Mouse (Mus musculus) lung, postnatal 36 days (tissue): ENCODE data around the gene Entpd2.
"Not testable (repeated sequence)": the region's sequence is repeated elsewhere in the genome, so short reads cannot be mapped to it uniquely, and the experiment has no call there.

ENCODE experiments used
- DNase-seq: peaks from one replicate; pipeline ENCODE4 v3.0.0; 2022; ENCODE audit warnings: mixed read lengths

Entpd2 gene

DNA sequence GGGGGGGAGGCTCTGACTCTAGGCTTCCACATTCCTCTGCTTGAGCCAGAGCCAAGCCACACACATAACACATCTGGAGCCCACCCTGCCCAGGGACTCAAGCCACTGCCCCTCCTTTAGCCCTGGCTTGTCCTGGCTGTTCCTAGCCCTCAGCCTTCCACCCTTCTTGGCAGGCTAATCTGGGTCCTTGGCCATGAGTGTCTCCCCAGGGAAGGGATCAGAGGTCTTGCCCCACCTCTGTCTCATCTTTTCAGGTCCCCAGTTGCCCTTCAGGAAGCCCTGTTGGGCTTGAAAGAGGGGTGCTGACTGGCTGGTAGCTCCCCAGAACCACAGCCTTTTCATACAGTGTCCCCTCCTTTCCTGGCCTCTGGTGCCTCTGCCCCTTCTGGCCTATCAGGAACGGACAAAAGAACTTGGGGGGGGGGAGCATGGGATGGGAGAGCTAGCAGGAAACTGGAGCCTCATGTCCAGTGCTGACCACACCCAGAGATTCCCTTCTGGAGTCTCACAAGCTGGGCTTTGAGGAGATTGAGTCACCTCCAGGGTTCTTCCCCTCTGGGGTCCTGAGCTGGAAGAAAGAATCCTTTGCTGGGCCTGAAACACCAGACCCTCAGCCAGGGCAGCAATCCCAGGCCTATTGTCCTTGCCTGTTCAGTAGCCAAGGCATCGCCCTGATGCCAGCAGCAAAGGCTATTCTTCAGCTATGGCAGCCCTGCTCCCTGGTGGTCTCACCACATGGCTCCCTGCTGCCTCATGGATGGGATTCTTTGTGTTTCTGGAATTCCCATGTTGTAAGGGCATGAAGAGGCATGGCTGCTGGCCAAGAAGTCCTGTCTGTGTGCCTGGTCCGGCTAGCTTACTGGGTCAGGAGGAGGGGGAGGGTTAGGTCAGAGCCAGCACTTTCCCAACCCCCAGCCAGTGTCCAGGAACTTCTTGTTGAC, 1.1 kb upstream of the Entpd2 start:
- peak; percentile 23 for DNase-seq

DNA sequence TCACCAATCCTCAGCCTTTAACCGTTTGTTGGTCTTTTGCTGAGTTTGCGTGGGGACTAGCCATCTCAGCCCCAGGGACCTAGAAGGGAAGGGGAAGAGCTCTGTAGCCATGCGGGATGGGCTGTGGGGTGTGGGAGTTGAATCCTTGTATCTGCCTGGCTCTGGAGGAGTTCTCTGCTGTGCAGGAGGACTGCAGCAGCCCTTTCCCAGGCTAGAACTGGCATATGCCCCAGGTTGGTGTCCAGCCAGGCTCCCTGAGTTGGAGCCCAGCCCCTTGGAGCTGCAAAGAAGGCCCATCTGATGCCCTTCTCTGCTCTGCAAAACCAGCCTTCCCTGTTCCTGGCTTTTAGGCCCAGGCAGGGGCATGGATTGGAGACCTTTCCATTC, 916 bp downstream of the Entpd2 start:
- no peak for DNase-seq

DNA sequence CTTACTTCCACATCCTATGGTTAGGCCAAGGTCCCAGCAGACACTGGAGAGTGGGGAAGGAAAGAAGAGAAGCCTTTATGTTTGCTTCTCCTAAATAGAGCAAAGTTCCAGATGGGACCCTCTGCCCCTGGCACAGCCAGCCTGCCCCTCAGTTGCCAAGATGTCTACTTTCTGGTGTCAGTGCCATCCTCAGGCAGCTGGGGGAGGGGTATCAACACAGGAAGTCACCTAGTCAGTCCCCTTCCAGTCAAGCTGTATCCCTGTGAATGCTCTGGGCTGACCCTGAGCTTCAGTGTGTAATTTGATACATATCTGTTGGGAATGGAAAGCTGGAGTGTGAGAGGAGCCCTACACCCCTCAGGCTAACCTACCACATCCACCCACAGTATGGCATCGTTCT, 1.3 kb downstream of the Entpd2 start:
- no peak for DNase-seq

DNA sequence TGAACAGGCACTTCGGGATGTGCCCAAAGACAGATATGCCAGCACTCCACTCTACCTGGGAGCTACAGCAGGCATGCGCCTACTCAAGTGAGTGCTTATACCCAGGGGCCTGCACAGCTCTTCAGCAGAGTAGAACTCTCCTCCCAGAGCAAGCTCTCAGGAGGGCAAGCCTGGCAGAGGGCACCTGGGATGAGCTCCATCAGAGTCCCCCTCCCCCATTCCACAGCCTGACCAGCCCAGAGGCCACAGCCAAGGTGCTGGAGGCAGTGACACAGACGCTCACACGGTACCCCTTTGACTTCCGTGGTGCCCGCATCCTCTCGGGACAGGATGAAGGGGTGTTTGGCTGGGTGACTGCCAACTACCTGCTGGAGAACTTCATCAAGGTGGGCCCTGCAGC, 2.4 kb downstream of the Entpd2 start:
- no peak for DNase-seq

DNA sequence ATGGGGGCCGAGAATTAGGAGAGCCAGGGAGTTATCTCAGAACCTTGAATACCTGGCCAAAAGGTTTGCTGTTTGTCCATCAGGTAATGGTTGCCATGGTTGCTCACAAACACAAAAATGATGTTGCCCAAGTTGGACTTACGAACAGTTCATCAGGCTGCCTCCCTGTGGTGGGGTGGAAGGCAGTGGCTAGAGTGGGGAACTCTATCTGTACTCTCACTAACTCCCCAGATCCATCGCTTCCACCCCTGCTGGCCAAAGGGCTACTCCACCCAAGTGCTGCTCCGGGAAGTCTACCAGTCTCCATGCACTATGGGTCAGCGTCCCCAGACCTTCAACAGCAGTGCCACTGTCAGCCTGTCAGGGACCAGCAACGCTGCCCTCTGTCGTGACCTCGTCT, 3.4 kb downstream of the Entpd2 start, which contains the start of gene Npdc1:
Gene Npdc1, plus strand, starts transcription at position 301 of the 400 bp plus-strand sequence.
- DNase-seq, result no peak

DNA sequence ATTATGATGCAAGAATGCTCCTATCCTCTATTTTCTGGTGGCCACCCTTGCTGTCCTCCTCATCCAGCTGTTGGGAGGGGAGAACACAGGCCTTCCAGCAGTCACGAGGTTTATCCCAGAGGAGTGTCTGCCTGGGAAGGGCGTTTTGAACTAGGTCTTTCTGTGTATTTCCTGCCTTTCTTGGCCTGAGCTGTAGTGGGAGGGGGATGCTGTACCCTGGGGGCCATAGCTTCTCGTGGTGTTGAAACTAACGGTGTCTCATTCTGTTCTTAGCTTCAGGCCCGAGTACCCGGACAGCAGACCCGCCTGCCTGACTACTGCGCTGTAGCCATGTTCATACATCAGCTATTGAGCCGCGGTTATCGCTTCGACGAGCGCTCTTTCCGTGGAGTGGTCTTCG, 4.6 kb downstream of the Entpd2 start:
- DNase-seq, result no peak

DNA sequence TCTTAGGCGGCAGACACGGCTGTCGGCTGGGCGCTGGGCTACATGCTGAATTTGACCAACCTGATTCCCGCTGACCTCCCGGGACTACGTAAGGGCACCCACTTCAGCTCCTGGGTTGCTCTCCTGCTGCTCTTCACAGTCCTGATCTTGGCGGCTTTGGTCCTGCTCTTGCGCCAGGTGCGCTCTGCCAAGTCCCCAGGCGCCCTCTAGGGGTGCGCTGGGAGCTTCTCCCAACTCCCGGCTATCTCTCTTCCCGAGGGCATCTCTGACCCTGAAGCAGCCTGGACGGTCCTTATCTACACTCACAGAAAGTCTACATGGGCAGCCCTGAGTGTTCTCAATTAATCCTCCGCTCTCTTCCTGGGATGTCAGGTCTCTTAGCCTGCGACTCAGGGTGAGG, 5.1 kb downstream of the Entpd2 start:
- DNase-seq, result peak; percentile 80

DNA sequence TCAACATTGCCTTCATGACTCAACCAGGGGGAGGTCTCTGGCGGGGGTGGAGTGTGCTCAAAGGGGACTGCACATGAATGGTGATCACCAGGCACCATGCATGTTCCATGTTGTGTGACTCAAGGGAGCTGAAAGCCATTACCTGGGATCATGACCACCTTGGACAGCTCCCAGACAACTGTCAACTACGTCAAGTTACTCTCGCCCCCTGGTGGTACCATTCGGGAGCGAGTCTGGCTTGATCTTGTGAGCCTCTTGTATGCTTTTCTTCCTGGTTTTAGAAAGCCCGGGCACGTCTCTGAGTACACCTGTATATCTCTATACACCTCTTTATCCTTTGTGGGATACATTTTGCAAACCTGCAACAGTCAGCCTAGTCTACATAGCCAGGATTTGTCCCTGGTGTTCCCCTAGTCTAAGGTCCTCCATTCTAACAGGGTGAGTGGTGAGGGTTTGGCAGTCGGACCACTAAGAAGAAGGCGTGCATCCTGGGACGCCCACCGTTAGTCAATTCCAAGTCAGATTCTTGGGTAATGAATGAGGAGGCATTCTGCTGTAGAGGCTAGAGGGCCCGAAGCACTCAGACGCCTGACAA, 6.8 kb downstream of the Entpd2 start:
- DNase-seq, result peak; percentile 92

DNA sequence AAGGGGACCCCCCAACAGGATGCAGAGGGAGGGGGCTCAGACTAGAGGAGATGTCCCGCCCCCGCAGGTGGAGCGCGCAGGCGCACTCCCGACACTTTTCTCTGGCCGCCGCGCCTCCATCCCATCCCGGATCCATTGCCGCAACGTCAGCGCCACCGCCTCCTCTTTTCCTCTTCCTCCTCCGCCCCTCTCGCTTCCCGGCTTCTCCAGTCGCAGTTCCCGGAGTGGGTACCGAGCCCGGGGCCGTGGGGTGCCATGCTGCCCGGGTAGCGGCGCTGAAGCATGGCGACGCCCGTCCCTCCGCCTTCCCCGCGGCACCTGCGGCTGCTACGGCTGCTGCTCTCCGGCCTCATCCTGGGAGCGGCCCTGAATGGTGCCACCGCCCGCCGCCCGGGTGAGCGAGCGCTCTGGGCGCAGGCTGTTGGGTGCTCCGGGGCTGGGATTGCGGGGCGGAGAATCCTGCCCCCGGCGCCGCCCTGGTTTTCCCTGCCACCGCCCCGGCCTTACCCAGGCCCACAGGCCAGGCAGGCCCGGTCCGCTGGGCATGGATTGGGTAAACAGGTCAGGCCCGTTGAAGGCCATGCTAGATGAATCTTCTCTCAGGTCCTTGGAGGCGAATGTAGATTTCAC, 7.4 kb downstream of the Entpd2 start:
- DNase-seq, result peak; percentile 83

DNA sequence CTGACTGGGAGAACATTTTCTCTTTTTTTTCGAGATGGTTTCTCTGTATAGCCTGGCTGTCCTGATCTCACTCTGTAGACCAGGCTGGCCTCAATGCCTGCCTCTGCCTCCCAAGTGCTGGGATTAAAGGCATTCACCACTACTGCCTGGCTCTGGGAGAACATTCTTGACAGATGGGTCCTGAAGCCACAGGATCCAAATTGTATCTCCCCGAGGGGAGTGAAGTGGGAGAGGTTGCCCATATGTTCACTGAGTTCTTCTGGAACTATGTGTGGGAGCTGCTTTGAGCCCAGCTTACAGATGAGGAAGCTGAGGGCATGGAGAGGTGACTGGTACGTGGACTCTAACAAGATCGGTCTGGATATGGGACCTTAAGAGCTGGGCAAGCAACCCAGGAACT, 8.3 kb downstream of the Entpd2 start:
- DNase-seq, result no peak

DNA sequence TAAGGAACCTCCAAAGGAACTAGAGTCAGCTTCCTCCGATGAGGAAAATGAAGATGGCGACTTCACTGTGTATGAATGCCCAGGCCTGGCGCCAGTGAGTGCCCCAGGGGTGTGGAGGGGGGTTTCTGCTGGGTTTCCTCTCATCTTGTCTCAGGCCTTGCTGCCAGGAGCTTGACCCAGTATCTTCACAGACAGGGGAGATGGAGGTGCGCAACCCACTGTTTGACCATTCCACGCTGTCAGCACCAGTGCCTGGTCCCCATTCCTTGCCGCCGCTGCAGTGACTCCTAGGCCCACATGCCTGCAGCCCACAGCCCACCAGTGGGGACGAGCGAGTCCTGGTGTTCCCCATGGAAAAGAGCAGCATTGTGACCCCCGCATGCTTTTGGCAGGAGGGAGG, 13.2 kb downstream of the Entpd2 start:
- DNase-seq, result no peak

DNA sequence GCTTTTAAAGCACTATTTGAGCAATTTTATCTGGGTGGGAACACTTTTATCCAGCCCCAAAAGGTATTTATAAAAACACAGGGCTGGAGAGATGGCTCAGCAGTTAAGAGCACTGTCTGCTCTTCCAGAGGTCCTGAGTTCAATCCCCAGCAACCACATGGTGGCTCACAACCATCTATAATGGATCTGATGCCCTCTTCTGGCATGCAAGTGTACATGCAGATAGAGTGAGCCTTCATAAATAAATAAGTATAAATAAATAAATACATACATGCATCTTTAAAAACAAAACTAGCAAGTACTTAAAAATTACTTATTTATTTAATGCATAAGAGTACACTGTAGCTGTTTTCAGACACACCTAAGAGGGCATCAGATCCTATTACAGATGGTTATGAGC, 17.8 kb downstream of the Entpd2 start:
- DNase-seq, result not testable (repeated sequence)

DNA sequence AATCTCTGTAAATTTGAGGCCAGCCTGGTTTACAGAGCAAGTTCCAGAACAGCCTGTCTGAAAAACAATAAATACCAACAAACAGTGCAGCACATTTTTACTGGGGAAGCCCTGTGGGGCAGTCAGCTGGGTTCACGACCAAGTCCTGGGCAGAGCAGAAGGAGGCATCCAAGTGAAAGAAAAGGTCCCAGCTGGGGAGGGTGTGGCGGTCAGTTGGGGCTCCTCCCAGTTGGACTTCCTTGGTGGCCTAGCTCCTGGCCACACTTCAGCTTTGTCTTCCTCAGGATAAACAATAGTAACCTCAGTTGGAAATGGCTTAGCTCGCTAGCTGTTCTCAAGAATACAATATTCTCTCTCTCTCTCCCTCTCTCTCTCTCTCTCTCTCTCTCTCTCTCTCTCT, 21.8 kb downstream of the Entpd2 start:
- DNase-seq, result peak; percentile 44

DNA sequence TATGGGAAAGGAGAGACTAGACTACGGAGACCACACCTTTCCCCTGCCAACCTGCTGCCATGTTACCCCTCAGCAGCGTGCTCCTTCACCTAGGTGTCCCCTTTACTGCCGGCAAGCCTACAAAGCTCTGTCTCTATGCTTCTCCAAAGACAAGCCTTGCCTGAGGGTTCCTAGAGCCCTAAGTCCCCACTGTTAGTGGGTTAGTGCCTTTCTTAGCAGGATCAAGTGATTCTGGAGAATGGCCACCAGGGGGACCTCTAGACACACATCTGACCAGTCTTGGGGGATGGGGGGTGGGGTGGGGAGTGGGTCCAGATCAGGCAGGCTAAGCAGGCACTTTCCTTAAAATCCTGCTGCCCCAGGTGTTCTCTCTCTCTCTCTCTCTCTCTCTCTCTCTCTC, 26.2 kb downstream of the Entpd2 start:
- peak; percentile 65 for DNase-seq

DNA sequence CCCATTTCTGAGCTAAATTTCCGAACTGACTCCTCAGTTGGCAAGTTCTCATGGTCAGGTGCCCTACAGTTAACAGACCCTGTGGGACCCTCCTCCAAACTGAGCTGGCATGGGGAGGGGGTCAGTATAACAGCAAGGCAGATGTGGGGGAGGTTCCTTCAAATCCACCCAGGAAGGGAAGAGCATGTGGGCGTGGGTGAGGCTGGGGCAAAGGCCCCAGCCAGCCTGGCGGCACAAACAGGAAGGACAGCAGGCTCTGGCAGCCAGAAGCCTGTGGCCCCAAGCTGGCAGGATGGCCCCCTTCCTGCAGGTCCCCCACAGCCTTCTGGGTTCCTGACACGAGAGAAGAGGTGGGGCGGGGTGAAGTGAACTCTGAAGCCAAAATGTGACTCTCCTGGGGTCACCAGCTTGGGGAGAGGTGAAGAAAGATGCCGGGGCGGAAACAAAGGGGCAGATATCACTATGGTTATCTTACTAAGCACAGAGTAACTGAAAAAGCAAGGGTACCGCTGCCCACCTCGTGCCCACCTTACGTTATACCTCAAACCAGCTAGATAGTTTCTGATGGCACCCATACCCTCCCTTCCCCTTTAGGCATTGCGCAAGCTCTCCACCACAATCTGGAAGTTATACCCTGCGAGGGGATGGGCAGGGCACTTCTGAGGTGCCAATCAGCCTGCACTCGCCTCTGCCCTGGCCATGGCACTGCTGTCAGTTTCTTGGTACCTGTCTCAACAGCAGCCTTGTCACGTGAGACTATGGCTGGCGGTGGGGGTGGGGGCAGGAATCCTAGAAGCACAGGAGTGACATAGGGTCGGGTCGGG, 27.1 kb downstream of the Entpd2 start, which contains the start of gene Fut7:
Gene Fut7, plus strand, starts transcription at position 681 of the 824 bp plus-strand sequence.
- DNase-seq, result peak; percentile 68

DNA sequence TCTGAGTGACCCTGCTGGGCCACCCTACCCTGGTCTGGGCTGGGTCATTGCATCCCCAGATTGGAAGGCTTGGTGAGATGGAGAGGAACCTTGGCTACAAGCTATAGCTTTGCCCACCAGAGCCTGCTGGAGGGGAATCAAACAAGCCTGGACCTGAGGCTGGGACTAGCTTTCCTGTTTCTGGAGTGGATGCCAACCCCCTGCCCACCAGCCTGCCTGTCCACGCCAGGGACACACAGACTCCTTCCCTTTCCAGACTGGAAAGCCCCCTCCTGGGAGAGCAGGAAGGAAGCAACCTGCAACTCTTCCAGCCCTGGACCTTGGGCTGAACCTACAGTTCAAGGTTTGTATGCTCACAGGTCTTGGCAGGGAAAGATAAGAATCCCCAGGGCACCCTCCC, 28.0 kb downstream of the Entpd2 start:
- DNase-seq, result no peak

DNA sequence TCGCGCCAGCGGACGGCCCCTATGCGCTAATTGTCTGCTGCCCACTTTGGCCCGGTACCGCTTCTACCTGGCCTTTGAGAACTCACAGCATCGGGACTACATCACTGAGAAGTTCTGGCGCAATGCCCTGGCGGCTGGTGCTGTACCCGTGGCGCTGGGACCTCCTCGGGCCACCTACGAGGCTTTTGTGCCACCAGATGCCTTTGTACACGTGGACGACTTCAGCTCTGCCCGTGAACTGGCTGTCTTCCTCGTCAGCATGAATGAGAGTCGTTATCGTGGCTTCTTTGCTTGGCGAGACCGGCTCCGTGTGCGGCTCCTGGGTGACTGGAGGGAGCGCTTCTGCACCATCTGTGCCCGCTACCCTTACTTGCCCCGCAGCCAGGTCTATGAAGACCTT, 29.8 kb downstream of the Entpd2 start:
- no peak for DNase-seq

DNA sequence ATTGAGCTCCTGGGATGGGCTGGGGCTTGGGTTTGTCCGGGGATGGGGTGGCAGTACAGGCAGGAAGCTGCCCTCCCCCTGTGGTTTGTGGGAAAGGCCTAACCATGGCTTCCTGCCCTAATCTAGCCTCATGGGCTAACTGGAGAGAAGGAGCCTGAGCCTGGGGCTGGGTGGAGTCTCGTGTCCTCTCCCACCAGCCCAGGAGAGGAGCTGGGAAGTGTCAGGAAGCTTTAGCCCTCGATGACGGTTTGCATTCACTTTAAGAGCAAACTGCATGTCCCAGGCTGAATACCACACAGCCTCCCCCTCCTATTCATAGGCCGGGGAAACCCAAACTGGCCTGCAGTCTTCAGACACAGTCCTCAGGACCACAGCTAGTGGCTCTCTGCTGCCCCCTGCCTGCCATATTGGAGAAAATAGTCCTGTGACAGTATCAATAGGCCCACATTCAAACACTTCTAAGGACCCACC, 31.1 kb downstream of the Entpd2 start:
- peak; percentile 84 for DNase-seq

DNA sequence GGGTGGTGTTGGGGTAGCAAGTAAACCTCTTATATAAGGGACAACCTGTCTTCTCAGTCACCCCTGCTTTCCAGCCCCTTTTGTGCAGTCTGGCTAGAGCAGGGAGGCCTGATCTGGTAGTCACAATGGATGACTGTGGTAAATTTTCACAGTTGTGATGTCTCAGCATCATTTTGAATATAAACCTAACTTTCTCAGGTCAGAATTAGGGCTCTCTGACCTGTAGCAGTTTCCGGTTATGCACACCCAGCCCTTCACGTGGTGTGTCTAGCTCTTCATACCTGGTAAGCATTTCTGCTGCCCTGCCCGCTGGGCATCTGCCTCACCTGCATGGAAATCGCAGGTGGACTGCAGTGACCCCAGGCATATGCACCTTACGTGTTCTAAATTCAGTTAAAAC, 31.6 kb downstream of the Entpd2 start:
- no peak for DNase-seq

DNA sequence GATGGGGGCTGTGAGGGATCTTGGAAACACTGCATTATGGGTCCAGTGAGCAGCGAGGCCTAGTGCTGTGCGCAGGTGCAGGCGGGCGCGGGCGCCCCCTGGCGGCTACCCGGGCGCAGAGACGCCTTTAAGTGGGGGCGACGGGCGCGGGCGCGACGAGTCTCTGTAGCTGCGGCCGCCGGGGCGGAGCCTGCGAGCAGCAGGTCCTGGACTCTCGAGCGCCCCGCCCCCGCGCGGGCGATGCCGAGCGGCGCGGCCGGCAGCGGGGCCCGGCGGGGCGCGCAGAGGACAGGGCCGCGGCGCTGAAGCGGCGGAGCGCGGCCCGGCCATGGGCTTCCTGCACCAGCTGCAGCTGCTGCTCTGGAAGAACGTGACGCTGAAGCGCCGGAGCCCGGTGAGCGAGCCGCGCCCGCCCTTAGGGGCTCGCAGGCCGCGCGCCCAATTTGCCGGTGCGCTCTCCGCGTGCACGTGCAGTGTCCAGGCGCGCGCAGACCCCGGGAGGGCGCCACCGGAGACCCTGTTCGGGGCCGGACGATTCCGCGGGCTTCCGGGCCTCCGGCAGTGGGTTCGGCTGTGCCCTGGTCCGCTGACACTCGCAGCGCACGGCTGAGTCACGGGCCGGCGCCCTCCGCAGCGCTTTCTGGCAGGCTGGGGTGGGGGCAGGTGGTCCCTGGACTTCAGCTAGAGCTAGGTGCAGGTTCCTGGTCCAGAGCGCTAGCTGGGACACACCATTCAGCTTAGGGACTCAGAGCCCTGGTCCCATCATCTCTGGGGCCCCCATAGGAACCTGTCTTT, 33.0 kb downstream of the Entpd2 start, which contains the start of gene Abca2:
Gene Abca2, plus strand, starts transcription at position 262 of the 795 bp plus-strand sequence.
- DNase-seq, result peak; percentile 96

DNA sequence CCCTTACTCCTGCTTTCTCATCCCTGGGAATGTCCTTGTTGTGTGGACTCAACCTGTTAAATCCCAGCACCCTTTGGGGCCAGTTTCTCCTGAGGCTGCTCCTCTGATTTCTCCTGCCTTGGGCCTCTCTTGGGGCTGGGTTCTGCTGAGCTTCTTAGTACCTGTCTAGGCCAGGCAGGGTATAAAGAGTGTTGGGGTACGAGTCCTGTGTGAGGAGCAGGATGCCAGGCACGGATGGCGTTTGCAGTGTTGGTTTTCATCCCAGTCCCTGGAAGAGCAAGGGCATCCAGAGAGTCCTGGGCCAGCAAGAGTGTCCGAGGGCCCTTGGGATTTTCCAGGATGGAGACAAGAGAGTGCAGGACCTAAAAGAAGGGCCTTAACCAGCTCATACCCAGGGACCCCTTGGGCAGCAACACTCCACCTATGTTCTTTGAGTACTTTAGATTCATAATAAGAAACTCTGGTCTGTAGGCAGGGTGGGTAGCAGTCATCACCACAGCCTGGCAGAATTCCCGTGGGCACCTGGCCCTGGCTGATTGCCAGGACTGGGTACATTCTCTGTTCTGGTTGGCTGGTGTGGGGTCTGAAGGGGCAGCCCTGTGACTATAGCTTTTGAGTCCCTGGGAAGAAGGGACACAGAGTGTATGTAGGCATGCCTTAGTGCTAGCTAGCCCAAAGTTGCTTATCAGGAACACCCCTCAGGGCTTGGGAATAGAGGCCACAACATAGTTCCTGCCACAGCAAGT, 33.9 kb downstream of the Entpd2 start:
- peak; percentile 11 for DNase-seq
